Mouse (Mus musculus): ENCODE measurements around the gene Mocs1. TPM values are rescaled to one million over a fixed set of nuclear protein-coding genes. Genes with fewer than 3 reads are reported as not detected.

The Mocs1 gene
- polyA plus RNA-seq (2016; fragmentation: Nextera tagmentation; extraction: Ambion mirVana), result 6.5 and 9.4 TPM in 2 replicates

DNA sequence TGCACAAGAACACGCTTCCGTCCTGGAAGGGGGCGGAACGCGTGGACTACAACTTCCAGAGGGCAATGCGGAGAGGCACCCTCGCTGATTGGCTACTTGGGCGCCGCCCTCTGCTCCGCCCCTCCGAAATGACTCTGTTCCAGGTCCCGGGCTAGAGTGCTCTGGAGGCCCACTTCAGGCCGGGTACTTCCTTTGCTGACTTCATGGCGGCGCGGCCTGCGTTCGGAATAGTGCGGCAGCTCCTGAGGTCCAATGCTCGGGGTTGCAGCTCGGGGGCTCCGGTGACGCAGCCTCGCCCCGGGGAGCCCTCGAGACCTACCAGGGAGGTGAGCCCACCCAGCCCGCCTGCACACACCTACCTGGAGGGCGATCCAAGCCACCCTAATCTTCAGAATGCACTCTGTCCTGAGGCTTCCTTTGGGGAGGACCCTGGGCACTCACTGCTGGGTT is at the start of gene Mocs1:
TSS of gene Mocs1 (plus strand) at position 124 of the 450 bp plus-strand sequence.
- Histone ChIP-seq H3K4me2 (peak within 1 kb of the TSS; percentile 75), H3K27me3 (replicated peaks) (no peaks in the 10 kb centered on the region), H3K27ac (peak within 1 kb of the TSS; percentile 93), H3K9ac (peak within 1 kb of the TSS; percentile 97), H3K4me1 (peaks cover 46% of the 10 kb centered on the region), H3K9me3 (replicated peaks) (no peaks in the 10 kb centered on the region), H3K36me3 (peaks cover 21% of the 10 kb centered on the region), H3K4me3 (peak within 1 kb of the TSS; percentile 91)
- peak; percentile 96 for ATAC-seq
- WGBS (ENCODE audit: insufficient replicate concordance), result 1% methylated on average over 28 of the region's 28 CpGs

DNA sequence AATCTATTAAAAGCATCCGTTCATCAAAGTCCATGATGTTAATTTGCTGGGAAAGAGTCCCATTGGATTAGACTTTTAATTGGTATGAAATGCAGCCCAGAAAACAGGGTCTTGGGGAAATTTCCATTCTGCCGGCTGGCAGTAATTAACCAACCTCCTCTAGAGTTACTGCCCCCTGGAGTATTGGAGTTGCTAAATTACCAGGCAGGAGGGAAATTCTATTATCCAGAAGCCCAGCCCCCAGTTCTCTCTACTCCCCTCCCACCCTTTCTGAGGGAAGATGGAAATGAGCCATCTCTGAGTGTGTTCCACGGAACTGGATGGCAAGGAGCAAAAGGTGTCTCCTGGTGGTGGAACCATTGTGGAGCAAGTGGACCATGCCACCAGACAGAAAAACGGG is 48.5 kb upstream of the Mocs1 start:
- WGBS (ENCODE audit: insufficient replicate concordance), result 70% methylated on average over 4 of the region's 4 CpGs
- no peak for ATAC-seq
- H3K27me3 ChIP-seq (replicated peaks), result no peaks in the 10 kb centered on the region
- no peak overlapping the region for H3K9ac ChIP-seq
- H3K4me2 ChIP-seq, result no peak overlapping the region
- H3K4me3 ChIP-seq, result no peak overlapping the region
- no peak overlapping the region for H3K27ac ChIP-seq
- no peaks in the 10 kb centered on the region for H3K36me3 ChIP-seq
- no peaks in the 10 kb centered on the region for H3K4me1 ChIP-seq
- no peaks in the 10 kb centered on the region for H3K9me3 ChIP-seq (replicated peaks)

DNA sequence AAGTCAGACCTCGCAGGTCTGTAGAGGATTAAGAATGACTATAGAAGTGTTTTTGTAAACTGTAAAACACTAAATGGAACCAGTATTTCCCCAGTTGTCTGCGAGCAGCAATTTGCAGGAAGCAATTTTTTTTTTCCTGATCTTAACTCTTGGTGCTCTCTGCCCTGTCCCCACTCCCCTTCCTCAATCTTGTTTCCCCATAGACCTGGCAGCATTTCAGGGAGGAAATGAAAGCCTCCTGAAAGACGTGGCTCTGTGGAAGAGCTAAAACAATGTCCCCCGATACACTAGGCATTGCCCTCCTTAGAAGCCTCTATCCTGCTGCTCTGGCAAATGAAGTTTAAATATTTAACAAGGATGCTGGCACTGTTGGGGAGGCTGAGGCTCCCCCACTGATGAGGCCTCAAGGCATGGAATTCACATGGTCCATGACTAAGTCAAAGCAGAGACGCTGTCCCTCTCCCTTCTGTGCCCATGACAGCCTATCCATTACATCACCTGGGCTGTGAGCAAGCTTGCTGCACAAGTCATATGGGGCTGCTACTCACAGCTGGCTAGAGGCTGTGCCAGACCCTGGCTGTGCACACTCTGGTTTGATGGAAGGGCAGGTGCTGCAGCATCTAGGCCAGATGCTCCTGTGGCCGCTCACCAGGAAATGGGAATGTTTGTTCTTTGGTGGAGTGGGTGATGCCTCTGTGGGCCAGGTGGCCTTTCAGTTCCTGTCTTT is 43.8 kb upstream of the Mocs1 start:
- no peak overlapping the region for H3K9ac ChIP-seq
- no peak overlapping the region for H3K27ac ChIP-seq
- 36% methylated on average over 6 of the region's 6 CpGs for WGBS (ENCODE audit: insufficient replicate concordance)
- H3K36me3 ChIP-seq, result no peaks in the 10 kb centered on the region
- no peak overlapping the region for H3K4me3 ChIP-seq
- H3K4me2 ChIP-seq, result no peak overlapping the region
- no peaks in the 10 kb centered on the region for H3K4me1 ChIP-seq
- ATAC-seq, result no peak
- H3K9me3 ChIP-seq (replicated peaks), result no peaks in the 10 kb centered on the region
- H3K27me3 ChIP-seq (replicated peaks), result no peaks in the 10 kb centered on the region

DNA sequence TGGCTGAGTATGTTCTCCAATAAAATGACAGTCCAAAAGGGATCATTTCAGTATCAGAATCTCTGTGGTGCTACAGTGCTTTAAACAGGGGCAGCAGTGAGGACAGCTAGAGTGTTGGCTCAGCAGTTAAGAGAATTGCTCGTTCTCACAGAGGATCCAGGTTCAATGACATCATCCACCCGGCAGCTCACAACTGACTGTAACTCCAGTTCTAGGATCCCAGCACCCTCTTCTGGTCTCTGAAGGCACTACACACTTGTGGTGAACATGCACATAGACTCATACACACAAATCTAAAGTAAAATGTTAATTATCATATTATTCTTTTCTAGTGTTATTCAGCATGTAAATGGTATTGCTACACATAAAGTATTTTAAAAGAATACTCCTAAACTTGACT is 40.4 kb upstream of the Mocs1 start:
- ATAC-seq, result no peak
- H3K9me3 ChIP-seq (replicated peaks), result no peaks in the 10 kb centered on the region
- H3K9ac ChIP-seq, result no peak overlapping the region
- no peaks in the 10 kb centered on the region for H3K4me1 ChIP-seq
- H3K27me3 ChIP-seq (replicated peaks), result no peaks in the 10 kb centered on the region
- H3K4me3 ChIP-seq, result no peak overlapping the region
- no peak overlapping the region for H3K4me2 ChIP-seq
- WGBS (ENCODE audit: insufficient replicate concordance), result 64% methylated on average over 2 of the region's 2 CpGs
- H3K27ac ChIP-seq, result no peak overlapping the region
- no peaks in the 10 kb centered on the region for H3K36me3 ChIP-seq

DNA sequence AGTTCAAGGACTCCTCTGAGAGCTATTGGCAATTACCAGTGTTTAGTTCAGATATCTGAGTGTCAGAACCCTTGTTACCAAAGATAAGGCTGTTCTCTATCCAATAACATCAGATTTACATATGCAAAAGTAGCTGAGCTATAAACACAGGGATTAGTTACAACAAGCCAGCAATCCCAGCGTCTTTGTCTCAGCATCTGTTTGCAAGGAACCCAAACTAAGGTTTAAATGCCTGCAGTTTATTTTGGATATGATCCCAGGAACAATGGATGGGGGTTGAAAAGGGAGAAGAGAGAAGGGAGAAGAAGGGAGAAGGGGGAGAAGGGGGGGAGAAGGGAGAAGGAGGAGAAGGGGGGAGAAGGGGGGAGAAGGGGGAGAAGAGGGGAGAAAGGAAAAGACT is 35.4 kb upstream of the Mocs1 start:
- Histone ChIP-seq H3K27ac (no peak overlapping the region), H3K4me3 (no peak overlapping the region), H3K9ac (no peak overlapping the region), H3K4me1 (no peaks in the 10 kb centered on the region), H3K9me3 (replicated peaks) (no peaks in the 10 kb centered on the region), H3K27me3 (replicated peaks) (no peaks in the 10 kb centered on the region), H3K36me3 (no peaks in the 10 kb centered on the region), H3K4me2 (no peak overlapping the region)
- no peak for ATAC-seq
- 4% methylated on average over 1 of the region's 1 CpGs for WGBS (ENCODE audit: insufficient replicate concordance)

DNA sequence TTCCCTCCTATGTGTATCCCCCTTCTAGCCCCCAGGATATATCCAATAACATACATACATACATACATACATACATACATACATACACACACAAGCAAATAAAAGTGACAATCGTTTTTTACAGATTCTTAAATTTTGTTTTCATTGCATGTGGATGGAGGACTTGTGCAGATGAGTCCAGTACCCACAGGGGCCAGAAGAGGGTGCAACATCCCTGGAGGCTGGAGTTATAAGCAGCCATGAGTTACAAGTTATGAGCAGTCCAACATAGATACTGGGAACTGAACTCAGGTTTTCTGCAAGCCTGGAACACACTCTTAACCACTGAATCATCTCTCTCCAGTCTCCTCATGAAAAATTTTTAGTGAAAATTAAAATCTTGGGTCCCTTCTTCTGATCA is 33.3 kb upstream of the Mocs1 start:
- Histone ChIP-seq H3K9ac (no peak overlapping the region), H3K4me1 (no peaks in the 10 kb centered on the region), H3K27me3 (replicated peaks) (no peaks in the 10 kb centered on the region; the same call in 1 of the 2 replicates), H3K4me3 (no peak overlapping the region), H3K4me2 (no peak overlapping the region), H3K27ac (no peak overlapping the region), H3K36me3 (no peaks in the 10 kb centered on the region), H3K9me3 (replicated peaks) (no peaks in the 10 kb centered on the region)
- WGBS (ENCODE audit: insufficient replicate concordance), result 28% methylated on average over 1 of the region's 1 CpGs
- ATAC-seq, result no peak

DNA sequence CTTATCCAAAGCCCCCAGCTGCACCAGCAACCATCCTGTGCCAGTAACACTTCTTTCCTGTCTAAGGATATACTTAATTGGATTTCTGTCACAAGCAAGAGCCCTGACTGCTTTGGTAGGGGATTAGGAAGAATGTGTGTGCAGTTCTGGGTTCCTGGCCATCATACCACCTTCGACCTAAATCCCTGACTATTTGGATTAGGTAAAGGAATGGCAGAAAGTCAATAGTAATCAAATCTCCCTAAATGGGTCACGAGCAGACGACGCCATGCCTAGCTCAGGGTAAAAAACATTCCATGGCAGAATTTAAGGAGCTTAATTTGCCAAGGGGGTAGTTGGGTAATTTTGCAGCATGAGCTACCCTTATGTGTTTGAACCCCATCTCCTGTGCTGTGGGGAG is 28.6 kb upstream of the Mocs1 start:
- Histone ChIP-seq H3K4me2 (no peak overlapping the region), H3K27ac (no peak overlapping the region), H3K36me3 (no peaks in the 10 kb centered on the region), H3K27me3 (replicated peaks) (no peaks in the 10 kb centered on the region; the same call in 1 of the 2 replicates), H3K9me3 (replicated peaks) (no peaks in the 10 kb centered on the region), H3K4me3 (no peak overlapping the region), H3K4me1 (no peaks in the 10 kb centered on the region), H3K9ac (no peak overlapping the region)
- no peak for ATAC-seq
- 56% methylated on average over 4 of the region's 4 CpGs for WGBS (ENCODE audit: insufficient replicate concordance)

DNA sequence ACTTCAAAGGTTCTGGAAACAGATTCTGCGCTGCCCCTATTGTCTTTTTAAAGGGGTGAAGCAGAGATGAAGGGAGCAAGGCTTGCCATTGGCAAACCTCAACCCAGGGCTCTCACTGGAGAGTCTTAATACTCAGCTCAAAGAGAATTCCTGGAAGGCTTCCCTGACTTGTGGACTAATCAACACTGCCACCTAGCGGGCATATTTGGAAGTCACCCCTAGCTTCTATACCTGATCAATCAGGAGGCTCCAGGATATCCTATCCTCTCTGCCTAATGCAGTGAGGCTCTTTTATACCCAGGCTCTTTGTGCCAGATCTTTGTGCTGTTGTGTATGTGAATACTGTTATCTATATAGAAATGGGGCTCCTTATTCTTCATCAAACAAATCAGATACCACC is 28.0 kb upstream of the Mocs1 start:
- no peak overlapping the region for H3K27ac ChIP-seq
- 8% methylated on average over 2 of the region's 2 CpGs for WGBS (ENCODE audit: insufficient replicate concordance)

DNA sequence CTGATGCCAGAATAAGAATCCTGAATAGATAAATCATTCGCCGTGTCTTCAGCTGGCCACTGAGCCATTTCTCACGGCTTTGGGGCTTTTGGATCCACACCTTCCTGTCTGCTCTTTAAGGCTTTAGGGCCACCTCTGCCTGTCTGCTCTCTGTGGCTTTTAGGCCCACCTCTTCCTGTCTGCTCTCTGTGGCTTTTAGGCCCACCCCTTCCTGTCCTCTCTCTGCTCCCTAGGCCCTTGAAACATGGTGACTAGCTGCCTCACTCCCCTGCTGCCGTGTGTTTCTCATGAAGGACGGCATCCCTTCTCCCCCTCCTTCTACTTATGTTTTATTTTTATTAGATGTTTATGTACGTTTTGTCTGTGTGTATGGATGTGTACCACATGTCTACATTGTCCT is 25.0 kb upstream of the Mocs1 start:
- no peak for ATAC-seq
- H3K27ac ChIP-seq, result no peak overlapping the region
- H3K4me3 ChIP-seq, result no peak overlapping the region
- WGBS (ENCODE audit: insufficient replicate concordance), result 47% methylated on average over 6 of the region's 6 CpGs
- H3K9ac ChIP-seq, result no peak overlapping the region
- no peaks in the 10 kb centered on the region for H3K36me3 ChIP-seq
- no peaks in the 10 kb centered on the region; the same call in 1 of the 2 replicates for H3K27me3 ChIP-seq (replicated peaks)
- H3K4me1 ChIP-seq, result no peaks in the 10 kb centered on the region
- H3K9me3 ChIP-seq (replicated peaks), result no peaks in the 10 kb centered on the region
- H3K4me2 ChIP-seq, result no peak overlapping the region

More for the DNA sequence above, 28.0 kb upstream of the Mocs1 start:
- no peaks in the 10 kb centered on the region; the same call in 1 of the 2 replicates for H3K27me3 ChIP-seq (replicated peaks)
- H3K36me3 ChIP-seq, result no peaks in the 10 kb centered on the region
- H3K9me3 ChIP-seq (replicated peaks), result no peaks in the 10 kb centered on the region
- no peak overlapping the region for H3K4me2 ChIP-seq
- no peaks in the 10 kb centered on the region for H3K4me1 ChIP-seq
- ATAC-seq, result no peak
- no peak overlapping the region for H3K4me3 ChIP-seq
- H3K9ac ChIP-seq, result no peak overlapping the region

DNA sequence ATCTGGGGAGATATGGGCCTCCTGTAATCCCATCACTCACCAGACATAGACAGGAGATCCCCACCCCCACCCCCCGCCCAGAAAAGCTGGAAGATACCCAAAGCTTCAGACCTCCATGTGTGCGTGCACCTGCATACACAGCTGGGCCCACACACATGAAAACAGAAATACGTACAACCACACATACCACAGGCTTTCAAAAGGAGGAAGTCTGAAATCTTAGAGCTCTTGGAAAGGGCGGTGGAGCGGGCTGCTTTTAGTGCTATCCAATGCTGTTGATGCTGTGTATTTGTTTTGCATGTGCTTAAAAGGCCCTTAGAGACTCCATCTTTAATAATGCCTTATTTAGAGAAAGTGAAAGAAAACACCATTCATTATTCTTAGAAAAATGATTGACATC is 22.2 kb upstream of the Mocs1 start:
- ATAC-seq, result no peak

DNA sequence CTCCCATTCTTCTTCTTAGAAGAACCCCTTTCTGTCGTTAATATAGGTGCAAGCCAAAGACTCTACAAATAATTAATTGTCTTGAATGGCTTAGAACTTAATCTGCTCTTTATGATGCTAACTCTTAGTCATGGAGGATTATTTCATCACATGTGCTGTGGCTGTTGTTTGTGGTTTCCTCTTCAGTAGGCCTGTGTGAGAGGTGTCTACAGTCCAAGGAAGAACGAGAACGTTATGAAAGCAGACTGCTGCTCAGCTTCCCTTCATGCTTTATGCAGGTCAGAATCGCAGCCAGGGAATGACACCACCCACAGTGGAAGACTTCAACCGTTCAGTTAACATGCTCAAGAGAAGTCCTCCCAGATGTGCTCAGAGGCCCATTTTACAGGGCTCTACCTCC is 15.2 kb upstream of the Mocs1 start:
- Histone ChIP-seq H3K27ac (no peak overlapping the region), H3K4me1 (no peaks in the 10 kb centered on the region), H3K9ac (no peak overlapping the region), H3K4me2 (no peak overlapping the region), H3K27me3 (replicated peaks) (no peaks in the 10 kb centered on the region), H3K36me3 (no peaks in the 10 kb centered on the region), H3K9me3 (replicated peaks) (no peaks in the 10 kb centered on the region), H3K4me3 (no peak overlapping the region)
- ATAC-seq, result no peak
- 49% methylated on average over 5 of the region's 5 CpGs for WGBS (ENCODE audit: insufficient replicate concordance)

More for the DNA sequence above, 22.2 kb upstream of the Mocs1 start:
- Histone ChIP-seq H3K9me3 (replicated peaks) (no peaks in the 10 kb centered on the region), H3K36me3 (no peaks in the 10 kb centered on the region), H3K9ac (no peak overlapping the region), H3K4me1 (no peaks in the 10 kb centered on the region), H3K27ac (no peak overlapping the region), H3K4me2 (no peak overlapping the region), H3K27me3 (replicated peaks) (no peaks in the 10 kb centered on the region), H3K4me3 (no peak overlapping the region)
- WGBS (ENCODE audit: insufficient replicate concordance), result 39% methylated on average over 5 of the region's 5 CpGs

DNA sequence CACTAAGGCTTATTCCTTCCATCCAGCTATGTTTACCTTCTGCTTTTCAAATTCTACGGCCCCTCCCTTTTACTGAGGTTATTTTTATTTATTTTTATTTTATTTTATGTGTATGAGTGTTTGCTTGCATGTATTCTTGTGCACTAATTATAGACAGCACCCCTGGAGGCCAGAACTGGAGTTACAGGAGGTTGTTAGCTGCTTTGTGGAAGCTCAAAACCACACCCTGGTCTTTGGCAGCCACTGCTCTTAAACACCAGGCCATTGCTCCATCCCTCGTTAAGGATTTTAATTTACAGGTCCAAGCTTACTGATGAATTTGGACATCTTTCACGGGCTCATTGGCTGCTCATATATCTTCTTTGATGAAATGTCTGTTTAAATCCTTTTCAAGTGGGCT is 14.6 kb upstream of the Mocs1 start:
- no peaks in the 10 kb centered on the region for H3K9me3 ChIP-seq (replicated peaks)
- no peaks in the 10 kb centered on the region for H3K4me1 ChIP-seq
- H3K4me2 ChIP-seq, result no peak overlapping the region
- H3K9ac ChIP-seq, result no peak overlapping the region
- H3K4me3 ChIP-seq, result no peak overlapping the region
- no peaks in the 10 kb centered on the region for H3K36me3 ChIP-seq
- no peak overlapping the region for H3K27ac ChIP-seq
- WGBS (ENCODE audit: insufficient replicate concordance), result 32% methylated on average over 3 of the region's 3 CpGs
- ATAC-seq, result no peak
- no peaks in the 10 kb centered on the region for H3K27me3 ChIP-seq (replicated peaks)

DNA sequence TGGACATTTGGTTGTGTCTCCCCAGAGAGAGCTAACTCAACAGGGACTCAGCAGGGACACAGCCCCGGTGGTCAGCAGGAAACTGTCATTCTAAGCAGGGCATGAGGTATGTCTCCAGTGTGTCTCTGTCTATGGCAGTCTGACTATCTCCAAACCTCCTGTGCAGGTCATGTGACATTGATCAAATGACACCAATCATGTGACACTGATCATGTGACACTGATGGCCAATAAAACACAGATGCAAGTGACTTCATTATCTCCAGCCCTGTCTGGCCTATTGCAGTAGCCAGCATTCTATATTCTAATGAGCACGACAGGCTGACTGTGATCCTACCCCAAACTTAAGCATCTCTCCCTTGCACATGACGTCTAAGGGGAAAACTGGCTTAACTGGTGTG is 11.9 kb upstream of the Mocs1 start:
- Histone ChIP-seq H3K27me3 (replicated peaks) (no peaks in the 10 kb centered on the region), H3K27ac (no peak overlapping the region), H3K36me3 (no peaks in the 10 kb centered on the region), H3K4me2 (no peak overlapping the region), H3K4me3 (no peak overlapping the region), H3K4me1 (no peaks in the 10 kb centered on the region), H3K9me3 (replicated peaks) (no peaks in the 10 kb centered on the region), H3K9ac (no peak overlapping the region)
- ATAC-seq, result no peak
- WGBS (ENCODE audit: insufficient replicate concordance), result 62% methylated on average over 3 of the region's 3 CpGs
